Mouse (Mus musculus): ENCODE data around the gene Ptchd3. TPM values are rescaled to one million over a fixed set of nuclear protein-coding genes. Genes with fewer than 3 reads are reported as not detected.

The Ptchd3 gene
- polyA plus RNA-seq (2014; fragmentation: Nextera tagmentation; extraction: Ambion mirVana): not detected in 2 replicates

DNA sequence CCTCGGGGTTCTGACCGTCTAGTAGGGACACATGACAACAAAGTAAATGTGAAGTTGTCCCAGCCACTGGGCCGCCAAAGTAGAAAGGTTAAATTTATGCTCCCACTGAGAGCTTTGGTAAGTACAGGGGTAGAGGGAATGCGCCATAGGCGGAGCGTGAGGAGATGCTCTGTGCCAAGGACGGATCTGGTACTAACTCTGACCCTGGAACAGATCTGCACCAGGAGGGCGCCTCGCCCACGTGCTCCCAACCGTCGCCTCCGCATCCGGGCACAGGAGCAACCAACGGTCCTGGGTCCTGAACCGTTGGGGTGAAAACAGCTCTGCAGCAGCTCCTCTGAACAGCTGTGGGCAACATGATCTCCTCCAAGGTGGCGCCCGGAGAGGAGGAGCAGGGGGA is at the start of gene Ptchd3:
Gene Ptchd3 (plus strand): TSS at position 301 of the 400 bp plus-strand sequence.
- Histone ChIP-seq H3K4me1 (replicated peaks; ENCODE audit: control insufficient read depth, insufficient read depth, low read length) (no peaks in the 10 kb centered on the region), H3K36me3 (ENCODE audit: control insufficient read depth, insufficient read depth, low read length) (no peaks in the 10 kb centered on the region), H3K9me3 (ENCODE audit: control insufficient read depth, low read length) (no peaks in the 10 kb centered on the region), H3K27ac (ENCODE audit: low read depth, low read length) (no peak within 1 kb of the TSS), H3K4me3 (ENCODE audit: low read depth, low read length) (no peak within 1 kb of the TSS), H3K9ac (ENCODE audit: low read depth, low read length) (no peak within 1 kb of the TSS), H3K4me2 (replicated peaks; ENCODE audit: low read depth, low read length) (no peak within 1 kb of the TSS), H3K27me3 (ENCODE audit: control insufficient read depth, insufficient read depth, low read length) (0 out of 2 replicates have a peak, but pooled peaks cover 2% of the 10 kb centered on the region)
- 70% methylated on average over 16 of the region's 18 CpGs for WGBS
- no peak for DNase-seq (ENCODE audit: low spot score)
- ATAC-seq (ENCODE audit: low FRiP score): no peak

DNA sequence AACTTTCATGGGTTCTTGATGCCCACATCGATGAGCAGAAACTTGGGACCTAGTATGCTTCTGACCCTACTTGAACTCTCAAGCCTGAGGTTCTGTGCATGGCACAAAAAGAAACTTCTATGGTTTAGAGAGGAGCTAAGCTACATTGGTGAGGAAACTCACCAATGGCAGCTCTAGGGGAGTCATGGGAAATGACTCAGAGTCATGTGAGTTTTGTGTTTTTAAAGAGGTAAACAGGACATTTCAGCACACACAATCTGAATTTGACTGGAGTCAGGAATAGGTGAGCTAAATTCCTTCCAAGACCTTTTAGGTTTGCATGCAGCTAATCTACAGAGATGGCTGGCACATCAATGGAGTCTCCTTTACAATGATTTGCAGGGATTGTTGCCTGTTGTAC is 48.2 kb upstream of the Ptchd3 start:
- no peak overlapping the region for H3K4me3 ChIP-seq (ENCODE audit: low read depth, low read length)
- no peaks in the 10 kb centered on the region for H3K9me3 ChIP-seq (ENCODE audit: control insufficient read depth, low read length)
- no peaks in the 10 kb centered on the region for H3K27me3 ChIP-seq (ENCODE audit: control insufficient read depth, insufficient read depth, low read length)
- WGBS: 86% methylated on average over 1 of the region's 1 CpGs
- H3K27ac ChIP-seq (ENCODE audit: low read depth, low read length): no peak overlapping the region
- H3K36me3 ChIP-seq (ENCODE audit: control insufficient read depth, insufficient read depth, low read length): no peaks in the 10 kb centered on the region
- no peaks in the 10 kb centered on the region for H3K4me1 ChIP-seq (replicated peaks; ENCODE audit: control insufficient read depth, insufficient read depth, low read length)
- ATAC-seq (ENCODE audit: low FRiP score) (no peak), DNase-seq (ENCODE audit: low spot score) (no peak)
- no peak overlapping the region for H3K4me2 ChIP-seq (replicated peaks; ENCODE audit: low read depth, low read length)
- H3K9ac ChIP-seq (ENCODE audit: low read depth, low read length): no peak overlapping the region

- ATAC-seq (ENCODE audit: low FRiP score): no peak
- DNase-seq (ENCODE audit: low spot score): no peak
- no peak overlapping the region for H3K4me3 ChIP-seq (ENCODE audit: low read depth, low read length)
- H3K9me3 ChIP-seq (ENCODE audit: control insufficient read depth, low read length): no peaks in the 10 kb centered on the region
- no peak overlapping the region for H3K4me2 ChIP-seq (replicated peaks; ENCODE audit: low read depth, low read length)
- H3K4me1 ChIP-seq (replicated peaks; ENCODE audit: control insufficient read depth, insufficient read depth, low read length): no peaks in the 10 kb centered on the region
- no peak overlapping the region for H3K27ac ChIP-seq (ENCODE audit: low read depth, low read length)
- H3K36me3 ChIP-seq (ENCODE audit: control insufficient read depth, insufficient read depth, low read length): no peaks in the 10 kb centered on the region
- no peaks in the 10 kb centered on the region for H3K27me3 ChIP-seq (ENCODE audit: control insufficient read depth, insufficient read depth, low read length)
- H3K9ac ChIP-seq (ENCODE audit: low read depth, low read length): no peak overlapping the region
Observed at GRCm38 (mm10) chr11:121787456-121787855, 42.6 kb upstream of the Ptchd3 start.

- H3K4me2 ChIP-seq (replicated peaks; ENCODE audit: low read depth, low read length): no peak overlapping the region
- 83% methylated on average over 3 of the region's 3 CpGs for WGBS
- no peaks in the 10 kb centered on the region for H3K27me3 ChIP-seq (ENCODE audit: control insufficient read depth, insufficient read depth, low read length)
- no peak overlapping the region for H3K4me3 ChIP-seq (ENCODE audit: low read depth, low read length)
- DNase-seq (ENCODE audit: low spot score) (no peak), ATAC-seq (ENCODE audit: low FRiP score) (no peak)
- no peaks in the 10 kb centered on the region for H3K9me3 ChIP-seq (ENCODE audit: control insufficient read depth, low read length)
- no peak overlapping the region for H3K9ac ChIP-seq (ENCODE audit: low read depth, low read length)
- no peaks in the 10 kb centered on the region for H3K36me3 ChIP-seq (ENCODE audit: control insufficient read depth, insufficient read depth, low read length)
- no peaks in the 10 kb centered on the region for H3K4me1 ChIP-seq (replicated peaks; ENCODE audit: control insufficient read depth, insufficient read depth, low read length)
- no peak overlapping the region for H3K27ac ChIP-seq (ENCODE audit: low read depth, low read length)
Observed at GRCm38 (mm10) chr11:121789566-121789965, 40.5 kb upstream of the Ptchd3 start.

DNA sequence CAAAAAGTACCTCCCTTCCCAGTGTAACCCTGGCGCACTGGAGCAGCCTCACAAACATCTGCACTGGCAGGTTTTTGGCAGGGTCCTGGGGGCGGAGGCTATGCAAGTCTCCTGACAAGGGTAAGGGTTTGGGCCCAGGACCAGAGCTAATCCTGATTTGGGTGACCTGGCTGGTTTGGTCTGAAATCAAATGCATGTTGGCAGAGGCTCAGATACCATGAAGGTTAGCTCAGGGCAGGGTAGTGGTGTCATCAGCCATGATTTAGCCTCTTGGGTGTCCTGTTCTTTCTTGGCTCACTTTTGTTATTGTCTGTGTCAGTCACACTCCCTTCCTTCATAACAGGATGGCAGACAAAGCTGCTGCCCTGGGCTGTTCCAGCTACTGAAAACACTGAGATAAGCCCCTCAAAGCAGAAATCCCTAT is 39.4 kb upstream of the Ptchd3 start:
- H3K9me3 ChIP-seq (ENCODE audit: control insufficient read depth, low read length): no peaks in the 10 kb centered on the region
- no peak overlapping the region for H3K4me3 ChIP-seq (ENCODE audit: low read depth, low read length)
- no peak overlapping the region for H3K9ac ChIP-seq (ENCODE audit: low read depth, low read length)
- H3K27ac ChIP-seq (ENCODE audit: low read depth, low read length): no peak overlapping the region
- H3K4me2 ChIP-seq (replicated peaks; ENCODE audit: low read depth, low read length): no peak overlapping the region
- no peaks in the 10 kb centered on the region for H3K36me3 ChIP-seq (ENCODE audit: control insufficient read depth, insufficient read depth, low read length)
- H3K27me3 ChIP-seq (ENCODE audit: control insufficient read depth, insufficient read depth, low read length): no peaks in the 10 kb centered on the region
- DNase-seq (ENCODE audit: low spot score): no peak
- no peak for ATAC-seq (ENCODE audit: low FRiP score)
- 89% methylated on average over 2 of the region's 2 CpGs for WGBS
- H3K4me1 ChIP-seq (replicated peaks; ENCODE audit: control insufficient read depth, insufficient read depth, low read length): no peaks in the 10 kb centered on the region

GRCm38 (mm10) chr11:121791446-121791845 is 38.6 kb upstream of the Ptchd3 start:
- Histone ChIP-seq H3K36me3 (ENCODE audit: control insufficient read depth, insufficient read depth, low read length) (no peaks in the 10 kb centered on the region), H3K27me3 (ENCODE audit: control insufficient read depth, insufficient read depth, low read length) (no peaks in the 10 kb centered on the region), H3K4me1 (replicated peaks; ENCODE audit: control insufficient read depth, insufficient read depth, low read length) (no peaks in the 10 kb centered on the region), H3K4me2 (replicated peaks; ENCODE audit: low read depth, low read length) (no peak overlapping the region), H3K9me3 (ENCODE audit: control insufficient read depth, low read length) (no peaks in the 10 kb centered on the region), H3K27ac (ENCODE audit: low read depth, low read length) (no peak overlapping the region), H3K4me3 (ENCODE audit: low read depth, low read length) (no peak overlapping the region), H3K9ac (ENCODE audit: low read depth, low read length) (no peak overlapping the region)
- no peak for DNase-seq (ENCODE audit: low spot score)
- 91% methylated on average over 3 of the region's 3 CpGs for WGBS
- no peak for ATAC-seq (ENCODE audit: low FRiP score)

DNA sequence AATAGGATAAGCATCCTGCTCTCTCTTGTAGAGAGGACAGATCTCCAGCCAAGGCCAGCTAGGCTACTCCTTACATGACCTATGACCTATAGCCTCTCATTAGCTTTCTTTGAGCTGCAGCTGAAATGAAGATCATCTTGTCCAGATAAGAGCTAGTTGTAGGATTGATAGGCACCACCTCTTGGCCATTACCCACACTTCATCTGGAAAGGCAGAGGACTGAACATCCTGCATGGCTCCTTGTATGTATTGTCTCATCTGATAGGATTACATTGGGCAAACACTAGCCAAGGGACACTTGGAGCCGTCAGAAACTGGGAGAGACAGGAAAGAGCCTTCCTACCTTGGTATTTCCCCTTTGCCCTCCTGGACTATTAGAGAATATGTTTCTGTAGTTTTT is 38.1 kb upstream of the Ptchd3 start:
- no peak for DNase-seq (ENCODE audit: low spot score)
- H3K4me3 ChIP-seq (ENCODE audit: low read depth, low read length): no peak overlapping the region
- H3K27me3 ChIP-seq (ENCODE audit: control insufficient read depth, insufficient read depth, low read length): no peaks in the 10 kb centered on the region
- H3K27ac ChIP-seq (ENCODE audit: low read depth, low read length): no peak overlapping the region
- H3K9ac ChIP-seq (ENCODE audit: low read depth, low read length): no peak overlapping the region
- no peaks in the 10 kb centered on the region for H3K9me3 ChIP-seq (ENCODE audit: control insufficient read depth, low read length)
- no peaks in the 10 kb centered on the region for H3K4me1 ChIP-seq (replicated peaks; ENCODE audit: control insufficient read depth, insufficient read depth, low read length)
- ATAC-seq (ENCODE audit: low FRiP score): no peak
- H3K4me2 ChIP-seq (replicated peaks; ENCODE audit: low read depth, low read length): no peak overlapping the region
- 58% methylated on average over 1 of the region's 1 CpGs for WGBS
- H3K36me3 ChIP-seq (ENCODE audit: control insufficient read depth, insufficient read depth, low read length): no peaks in the 10 kb centered on the region

GRCm38 (mm10) chr11:121793530-121793929 is 36.5 kb upstream of the Ptchd3 start:
- Histone ChIP-seq H3K4me1 (replicated peaks; ENCODE audit: control insufficient read depth, insufficient read depth, low read length) (no peaks in the 10 kb centered on the region), H3K4me3 (ENCODE audit: low read depth, low read length) (no peak overlapping the region), H3K27me3 (ENCODE audit: control insufficient read depth, insufficient read depth, low read length) (no peaks in the 10 kb centered on the region), H3K36me3 (ENCODE audit: control insufficient read depth, insufficient read depth, low read length) (no peaks in the 10 kb centered on the region), H3K9ac (ENCODE audit: low read depth, low read length) (no peak overlapping the region), H3K4me2 (replicated peaks; ENCODE audit: low read depth, low read length) (no peak overlapping the region), H3K27ac (ENCODE audit: low read depth, low read length) (no peak overlapping the region), H3K9me3 (ENCODE audit: control insufficient read depth, low read length) (no peaks in the 10 kb centered on the region)
- WGBS: 89% methylated on average over 3 of the region's 3 CpGs
- no peak for DNase-seq (ENCODE audit: low spot score)
- no peak for ATAC-seq (ENCODE audit: low FRiP score)

GRCm38 (mm10) chr11:121794186-121794585 is 35.9 kb upstream of the Ptchd3 start:
- Histone ChIP-seq H3K4me3 (ENCODE audit: low read depth, low read length) (no peak overlapping the region), H3K4me1 (replicated peaks; ENCODE audit: control insufficient read depth, insufficient read depth, low read length) (no peaks in the 10 kb centered on the region), H3K9ac (ENCODE audit: low read depth, low read length) (no peak overlapping the region), H3K27ac (ENCODE audit: low read depth, low read length) (no peak overlapping the region), H3K36me3 (ENCODE audit: control insufficient read depth, insufficient read depth, low read length) (no peaks in the 10 kb centered on the region), H3K4me2 (replicated peaks; ENCODE audit: low read depth, low read length) (no peak overlapping the region), H3K27me3 (ENCODE audit: control insufficient read depth, insufficient read depth, low read length) (no peaks in the 10 kb centered on the region), H3K9me3 (ENCODE audit: control insufficient read depth, low read length) (no peaks in the 10 kb centered on the region)
- no peak for ATAC-seq (ENCODE audit: low FRiP score)
- WGBS: 77% methylated on average over 3 of the region's 3 CpGs
- no peak for DNase-seq (ENCODE audit: low spot score)
